Mouse (Mus musculus): Measurements from ENCODE around the gene Pnrc1. TPM values are rescaled to one million over a fixed set of nuclear protein-coding genes. Genes with fewer than 3 reads are reported as not detected.

Gene Pnrc1
- total and polyA plus RNA-seq, 2 experiments from 2014 or later = 61.8 to 90.0 TPM

GRCm38 (mm10) chr4:33243921-33244320, 46.0 kb downstream of the Pnrc1 start:
- Histone ChIP-seq H3K4me1 (ENCODE audit: control insufficient read depth, insufficient read depth) (peaks cover 13% of the 10 kb centered on the region), H3K9ac (replicated peaks; ENCODE audit: low read depth, low read length) (no peak overlapping the region), H3K27me3 (ENCODE audit: control insufficient read depth, insufficient read depth, low read length) (no peaks in the 10 kb centered on the region), H3K36me3 (replicated peaks; ENCODE audit: control insufficient read depth, insufficient read depth, low read length) (peaks cover 38% of the 10 kb centered on the region), H3K27ac (ENCODE audit: low read depth) (no peak overlapping the region), H3K4me3 (ENCODE audit: low read depth, low read length) (no peak overlapping the region), H3K4me2 (ENCODE audit: low read depth, low read length) (no peak overlapping the region), H3K9me3 (replicated peaks; ENCODE audit: control insufficient read depth, low read length) (no peaks in the 10 kb centered on the region)
- TF ChIP-seq CTCF (IDR thresholded peaks at IDR 0.05; ENCODE audit: low read depth) (no peak), EP300 (IDR thresholded peaks at IDR 0.05; ENCODE audit: low read depth) (no peak)
- ATAC-seq (ENCODE audit: insufficient read depth, low read depth) = no peak
- 73% methylated on average over 4 of the region's 4 CpGs for WGBS
- DNase-seq (ENCODE audit: low spot score) = no peak

- Histone ChIP-seq H3K9ac (replicated peaks; ENCODE audit: low read depth, low read length) (no peak overlapping the region), H3K9me3 (replicated peaks; ENCODE audit: control insufficient read depth, low read length) (no peaks in the 10 kb centered on the region), H3K27me3 (ENCODE audit: control insufficient read depth, insufficient read depth, low read length) (no peaks in the 10 kb centered on the region), H3K4me2 (ENCODE audit: low read depth, low read length) (no peak overlapping the region), H3K36me3 (replicated peaks; ENCODE audit: control insufficient read depth, insufficient read depth, low read length) (peaks cover 38% of the 10 kb centered on the region), H3K4me1 (ENCODE audit: control insufficient read depth, insufficient read depth) (peaks cover 13% of the 10 kb centered on the region), H3K27ac (ENCODE audit: low read depth) (no peak overlapping the region), H3K4me3 (ENCODE audit: low read depth, low read length) (no peak overlapping the region)
- no peak for ATAC-seq (ENCODE audit: insufficient read depth, low read depth)
- TF ChIP-seq EP300 (IDR thresholded peaks at IDR 0.05; ENCODE audit: low read depth) (no peak), CTCF (IDR thresholded peaks at IDR 0.05; ENCODE audit: low read depth) (no peak)
- whole genome bisulfite sequencing = 58% methylated on average over 12 of the region's 12 CpGs
- DNase-seq (ENCODE audit: low spot score) = no peak
These were observed 46.8 kb downstream of the Pnrc1 start for GRCm38 (mm10) chr4:33243016-33243758.

GRCm38 (mm10) chr4:33242536-33242935, 47.4 kb downstream of the Pnrc1 start:
- ATAC-seq (ENCODE audit: insufficient read depth, low read depth) = no peak
- H3K4me3 ChIP-seq (ENCODE audit: low read depth, low read length) = no peak overlapping the region
- H3K4me1 ChIP-seq (ENCODE audit: control insufficient read depth, insufficient read depth) = peaks cover 13% of the 10 kb centered on the region
- WGBS = 62% methylated on average over 5 of the region's 5 CpGs
- H3K27me3 ChIP-seq (ENCODE audit: control insufficient read depth, insufficient read depth, low read length) = no peaks in the 10 kb centered on the region
- DNase-seq (ENCODE audit: low spot score) = no peak
- no peak for TF ChIP-seq EP300 (IDR thresholded peaks at IDR 0.05; ENCODE audit: low read depth)
- TF ChIP-seq CTCF (IDR thresholded peaks at IDR 0.05; ENCODE audit: low read depth) = no peak
- H3K36me3 ChIP-seq (replicated peaks; ENCODE audit: control insufficient read depth, insufficient read depth, low read length) = peaks cover 38% of the 10 kb centered on the region
- no peaks in the 10 kb centered on the region for H3K9me3 ChIP-seq (replicated peaks; ENCODE audit: control insufficient read depth, low read length)
- no peak overlapping the region for H3K4me2 ChIP-seq (ENCODE audit: low read depth, low read length)
- H3K9ac ChIP-seq (replicated peaks; ENCODE audit: low read depth, low read length) = no peak overlapping the region
- H3K27ac ChIP-seq (ENCODE audit: low read depth) = no peak overlapping the region

GRCm38 (mm10) chr4:33230881-33231280, 59.1 kb downstream of the Pnrc1 start:
- Histone ChIP-seq H3K4me1 (ENCODE audit: control insufficient read depth, insufficient read depth) (no peaks in the 10 kb centered on the region), H3K36me3 (replicated peaks; ENCODE audit: control insufficient read depth, insufficient read depth, low read length) (no peaks in the 10 kb centered on the region), H3K9ac (replicated peaks; ENCODE audit: low read depth, low read length) (no peak overlapping the region), H3K9me3 (replicated peaks; ENCODE audit: control insufficient read depth, low read length) (no peaks in the 10 kb centered on the region), H3K4me3 (ENCODE audit: low read depth, low read length) (no peak overlapping the region), H3K27me3 (ENCODE audit: control insufficient read depth, insufficient read depth, low read length) (no peaks in the 10 kb centered on the region), H3K27ac (ENCODE audit: low read depth) (no peak overlapping the region), H3K4me2 (ENCODE audit: low read depth, low read length) (no peak overlapping the region)
- ATAC-seq (ENCODE audit: insufficient read depth, low read depth) (no peak), DNase-seq (ENCODE audit: low spot score) (no peak)
- no peak for TF ChIP-seq EP300 (IDR thresholded peaks at IDR 0.05; ENCODE audit: low read depth)
- TF ChIP-seq CTCF (IDR thresholded peaks at IDR 0.05; ENCODE audit: low read depth) = no peak
- 81% methylated on average over 18 of the region's 18 CpGs for WGBS

GRCm38 (mm10) chr4:33229639-33230038, 60.3 kb downstream of the Pnrc1 start:
- no peaks in the 10 kb centered on the region for H3K36me3 ChIP-seq (replicated peaks; ENCODE audit: control insufficient read depth, insufficient read depth, low read length)
- no peak for ATAC-seq (ENCODE audit: insufficient read depth, low read depth)
- no peak overlapping the region for H3K4me3 ChIP-seq (ENCODE audit: low read depth, low read length)
- WGBS = 64% methylated on average over 4 of the region's 4 CpGs
- H3K4me2 ChIP-seq (ENCODE audit: low read depth, low read length) = no peak overlapping the region
- no peak overlapping the region for H3K27ac ChIP-seq (ENCODE audit: low read depth)
- no peaks in the 10 kb centered on the region for H3K27me3 ChIP-seq (ENCODE audit: control insufficient read depth, insufficient read depth, low read length)
- no peak for DNase-seq (ENCODE audit: low spot score)
- H3K9ac ChIP-seq (replicated peaks; ENCODE audit: low read depth, low read length) = no peak overlapping the region
- no peaks in the 10 kb centered on the region for H3K4me1 ChIP-seq (ENCODE audit: control insufficient read depth, insufficient read depth)
- TF ChIP-seq CTCF (IDR thresholded peaks at IDR 0.05; ENCODE audit: low read depth) = no peak
- no peak for TF ChIP-seq EP300 (IDR thresholded peaks at IDR 0.05; ENCODE audit: low read depth)
- H3K9me3 ChIP-seq (replicated peaks; ENCODE audit: control insufficient read depth, low read length) = no peaks in the 10 kb centered on the region

- Histone ChIP-seq H3K4me3 (ENCODE audit: low read depth, low read length) (no peak overlapping the region), H3K9me3 (replicated peaks; ENCODE audit: control insufficient read depth, low read length) (no peaks in the 10 kb centered on the region), H3K27ac (ENCODE audit: low read depth) (no peak overlapping the region), H3K36me3 (replicated peaks; ENCODE audit: control insufficient read depth, insufficient read depth, low read length) (no peaks in the 10 kb centered on the region), H3K27me3 (ENCODE audit: control insufficient read depth, insufficient read depth, low read length) (no peaks in the 10 kb centered on the region), H3K4me2 (ENCODE audit: low read depth, low read length) (no peak overlapping the region), H3K9ac (replicated peaks; ENCODE audit: low read depth, low read length) (no peak overlapping the region), H3K4me1 (ENCODE audit: control insufficient read depth, insufficient read depth) (no peaks in the 10 kb centered on the region)
- ATAC-seq (ENCODE audit: insufficient read depth, low read depth) = no peak
- TF ChIP-seq CTCF (IDR thresholded peaks at IDR 0.05; ENCODE audit: low read depth) (no peak), EP300 (IDR thresholded peaks at IDR 0.05; ENCODE audit: low read depth) (no peak)
- no peak for DNase-seq (ENCODE audit: low spot score)
- WGBS = 82% methylated on average over 7 of the region's 7 CpGs
These were observed 62.8 kb downstream of the Pnrc1 start for GRCm38 (mm10) chr4:33227164-33227563.
